Mouse (Mus musculus): Measurements from ENCODE around the gene Rpl13a. TPM values are rescaled to one million over a fixed set of nuclear protein-coding genes. Genes with fewer than 3 reads are reported as not detected.

The Rpl13a gene
- total RNA-seq, 2 experiments from 2014 or later, result 613 to 620 TPM

GRCm38 (mm10) chr7:45078513-45078912, 50.0 kb downstream of the Rpl13a start:
- DNase-seq (ENCODE audit: low spot score), result peak; percentile 41
- intact Hi-C loops (cut with DNase I), result loop anchor here (1.0 to 10.0 kb wide), 3 partner anchors 58 to 226 kb away; partner anchors contain the start of genes Flt3l and Gm45713

DNA sequence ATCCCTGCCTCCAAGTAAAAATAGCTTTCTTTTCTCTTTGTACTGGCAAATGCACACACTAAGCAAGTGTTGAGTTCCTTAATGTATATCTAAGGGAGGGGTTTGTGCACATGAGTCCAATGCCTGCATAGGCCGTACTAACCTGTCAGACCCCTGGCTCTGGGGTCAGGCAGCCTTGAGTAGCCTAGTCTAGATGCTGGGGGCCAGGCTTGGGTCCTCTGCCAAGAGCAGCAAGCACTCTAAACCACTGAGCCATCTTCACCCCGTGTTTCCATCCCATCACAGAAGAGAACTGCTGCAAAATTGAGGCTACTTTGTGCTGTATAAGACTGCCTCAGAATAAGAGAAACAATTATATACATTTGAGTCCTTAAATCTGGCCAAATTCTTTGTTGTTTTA, 50.7 kb downstream of the Rpl13a start:
- intact Hi-C loops (cut with DNase I), result loop anchor here (1.0 to 10.0 kb wide), 3 partner anchors 58 to 227 kb away; partner anchors contain the start of genes Flt3l and Gm45713
- no peak for DNase-seq (ENCODE audit: low spot score)

- DNase-seq (ENCODE audit: low spot score), result no peak
- intact Hi-C loops (cut with DNase I), result loop anchor here (10.0 kb wide), 1 partner anchor 227 kb away; no protein-coding TSS in a partner anchor
Measured at GRCm38 (mm10) chr7:45077322-45077721, 51.2 kb downstream of the Rpl13a start.

- intact Hi-C loops (cut with DNase I), result loop anchor here (10.0 kb wide), 1 partner anchor 228 kb away; no protein-coding TSS in a partner anchor
- DNase-seq (ENCODE audit: low spot score), result no peak
Measured at GRCm38 (mm10) chr7:45076501-45076900, 52.1 kb downstream of the Rpl13a start.

Small RNAs within 50 kb of the gene (microRNA-seq; reads per million reads assigned to microRNA genes)
- gene Mir150 (2,859 reads per million, percentile 88 among the genes with 10 or more reads in this experiment), gene Mir5121 (14.7 reads per million, percentile 31 among the genes with 10 or more reads in this experiment), gene Mir7055 (not detected)

Other genes with a start within 250 kb of the Rpl13a start
- gene Med25, start 236.0 kb downstream of the Rpl13a start, total RNA-seq (2021), result 10 to 100 TPM; 66.7 to 73.9 TPM
- gene Fuz, start 232.7 kb downstream of the Rpl13a start, total RNA-seq (2021), result 10 to 100 TPM; 12.9 to 15.0 TPM
- gene Ap2a1, start 199.3 kb downstream of the Rpl13a start, total RNA-seq (2021), result 10 to 100 TPM; 72.5 to 73.1 TPM
- not detected for gene Tsks, start 185.6 kb downstream of the Rpl13a start, total RNA-seq (2021)
- 1 to 10 TPM; 2.7 to 3.1 TPM for gene Cpt1c, start 153.9 kb downstream of the Rpl13a start, total RNA-seq (2021)
- gene Prmt1, start 142.2 kb downstream of the Rpl13a start, total RNA-seq (2021), result 100 to 1,000 TPM; 105 to 111 TPM
- 10 to 100 TPM; 28.3 to 30.9 TPM for gene Irf3, start 131.1 kb downstream of the Rpl13a start, total RNA-seq (2021)
- gene Bcl2l12, start 130.0 kb downstream of the Rpl13a start, total RNA-seq (2021), result 10 to 100 TPM; 10.2 to 11.2 TPM
- 10 to 100 TPM; 45.5 to 49.7 TPM for gene Scaf1, start 112.4 kb downstream of the Rpl13a start, total RNA-seq (2021)
- gene Rras, start 110.8 kb downstream of the Rpl13a start, total RNA-seq (2021), result 10 to 100 TPM; 48.9 to 56.6 TPM
- 10 to 100 TPM; 23.2 to 27.7 TPM for gene Prr12, start 75.9 kb downstream of the Rpl13a start, total RNA-seq (2021)
- 10 to 100 TPM; 25.7 to 27.8 TPM for gene Nosip, start 66.3 kb downstream of the Rpl13a start, total RNA-seq (2021)
- 1 to 10 TPM; 6.8 to 7.1 TPM for gene Prrg2, start 66.1 kb downstream of the Rpl13a start, total RNA-seq (2021)
- 10 to 100 TPM; 28.1 to 32.4 TPM for gene Rcn3, start 36.5 kb downstream of the Rpl13a start, total RNA-seq (2021)
- 10 to 100 TPM; 66.1 to 71.7 TPM for gene Fcgrt, start 24.9 kb downstream of the Rpl13a start, total RNA-seq (2021)
- gene Rps11, start 4.3 kb downstream of the Rpl13a start, total RNA-seq (2021), result 100 to 1,000 TPM; 517 to 569 TPM
- not detected for gene Gm45713, start 7.5 kb upstream of the Rpl13a start, total RNA-seq (2021)
- 10 to 100 TPM in 1 of 2 experiments, 1 to 10 TPM in 1; 5.3 to 15.0 TPM for gene Flt3l, start 7.7 kb upstream of the Rpl13a start, total RNA-seq (2021)
- gene Pih1d1, start 25.5 kb upstream of the Rpl13a start, total RNA-seq (2021), result 10 to 100 TPM; 29.7 to 30.9 TPM
- gene Aldh16a1, start 25.8 kb upstream of the Rpl13a start, total RNA-seq (2021), result 10 to 100 TPM; 23.5 to 37.6 TPM
- gene Slc17a7, start 35.2 kb upstream of the Rpl13a start, total RNA-seq (2021), result 10 to 100 TPM; 18.1 to 18.7 TPM
- not detected for gene Gfy, start 50.8 kb upstream of the Rpl13a start, total RNA-seq (2021)
- gene Pth2, start 52.2 kb upstream of the Rpl13a start, total RNA-seq (2021), result not detected
- not detected for gene Ccdc155, start 76.1 kb upstream of the Rpl13a start, total RNA-seq (2021)
- gene Dkkl1, start 83.4 kb upstream of the Rpl13a start, total RNA-seq (2021), result not detected
- gene Tead2, start 87.0 kb upstream of the Rpl13a start, total RNA-seq (2021), result 10 to 100 TPM in 1 of 2 experiments, 1 to 10 TPM in 1; 7.0 to 12.0 TPM
- gene Cd37, start 110.4 kb upstream of the Rpl13a start, total RNA-seq (2021), result 1 to 10 TPM; 2.9 to 3.2 TPM
- gene Slc6a16, start 112.3 kb upstream of the Rpl13a start, total RNA-seq (2021), result not detected
- gene Slc6a21, start 148.8 kb upstream of the Rpl13a start, total RNA-seq (2021), result not detected
- 10 to 100 TPM; 23.5 to 25.0 TPM for gene Trpm4, start 205.0 kb upstream of the Rpl13a start, total RNA-seq (2021)
- 100 to 1,000 TPM; 773 to 825 TPM for gene Hrc, start 206.5 kb upstream of the Rpl13a start, total RNA-seq (2021)
- gene Ppfia3, start 238.3 kb upstream of the Rpl13a start, total RNA-seq (2021), result under 1 TPM; 0.18 to 0.25 TPM
- gene Lin7b, start 241.8 kb upstream of the Rpl13a start, total RNA-seq (2021), result 1 to 10 TPM; 1.8 to 2.0 TPM

Measured in heart, postnatal 25 days (tissue).